In genomic region chr2:3512552-3513454, GRCm38 (mm10) we compare ENCODE assay signal across 8 mouse cellular contexts. TPM values are rescaled to one million over a fixed set of nuclear protein-coding genes. Genes with fewer than 3 reads are reported as not detected.
DNase-seq lines count a peak whose midpoint lies in the region; ATAC-seq and TF ChIP-seq lines count a peak whose summit lies in the region.

Gene Gm45902 (minus strand): TSS chr2:3512790.
Gene Hspa14 (minus strand): TSS chr2:3512814.
Gene Cdnf (plus strand): TSS chr2:3513030.

- peak; percentile 85; the same call in 1 of the 2 replicates for TF ChIP-seq POLR2A in lung, adult 2 months (IDR thresholded peaks at IDR 0.05; ENCODE audit: borderline replicate concordance, extremely low read depth, low read depth, low read length)

- H3K27ac ChIP-seq in ES-E14 (ENCODE audit: insufficient read depth, low read depth, low read length, poor library complexity, severe bottlenecking), result peak within 1 kb of the TSS; percentile 62
- peak within 1 kb of the TSS; percentile 83 for H3K27ac ChIP-seq in forebrain, embryonic 15.5 days (replicated peaks)

- H3K4me2 ChIP-seq in forebrain, embryonic 15.5 days (replicated peaks), result peak within 1 kb of the TSS; percentile 87

- peak; percentile 100 for ATAC-seq in forebrain, embryonic 15.5 days (replicated peaks)
- ATAC-seq in neutrophil, adult 5-6 weeks (ENCODE audit: extremely low read depth, insufficient number of reproducible peaks, low FRiP score, poor library complexity, severe bottlenecking), result peak; percentile 94

- intact Hi-C loops in heart, postnatal 25 days (cut with DNase I), result loop anchor here (10.0 kb wide), 1 partner anchor 178 kb away; the partner anchor contains the start of genes Acbd7 and Rpp38

- H3K36me3 ChIP-seq in ES-E14 (ENCODE audit: control insufficient read depth, insufficient read depth, low read length, poor library complexity, severe bottlenecking), result peaks cover 18% of the 10 kb centered on the region
- H3K36me3 ChIP-seq in forebrain, embryonic 15.5 days, result peaks cover 18% of the 10 kb centered on the region

- in situ Hi-C loops in ES-E14 (cut with MboI; ENCODE audit: low sequenced_read_pairs in 2 of 2, unreplicated experiment in 2 of 2), result no loop called here

- peaks cover 2 to 4% of the 10 kb centered on the region in 2 experiments; a peak in 1 of 4 replicates for H3K4me1 ChIP-seq in ES-E14 (ENCODE audit: control insufficient read depth in 2 of 2, insufficient read depth in 2 of 2, low read length in 2 of 2, poor library complexity in 1 of 2)
- H3K4me1 ChIP-seq in forebrain, embryonic 15.5 days, result peaks cover 20% of the 10 kb centered on the region
- H3K4me1 ChIP-seq in lung, adult 2 months (ENCODE audit: control insufficient read depth, insufficient read depth, low read length), result peaks cover 9% of the 10 kb centered on the region

- peak within 1 kb of the TSS; percentile 90 for H3K9ac ChIP-seq in ES-E14 (ENCODE audit: insufficient read depth, low read depth, low read length, poor library complexity, severe bottlenecking)
- peak within 1 kb of the TSS; percentile 90 for H3K9ac ChIP-seq in forebrain, embryonic 15.5 days (replicated peaks)

- H3K4me3 ChIP-seq in ES-E14 (ENCODE audit: insufficient read depth in 1 of 2, low read depth in 1 of 2, low read length in 2 of 2, poor library complexity in 1 of 2, severe bottlenecking in 1 of 2), result peak within 1 kb of the TSS; percentile 85 to 96
- peak within 1 kb of the TSS; percentile 68 for H3K4me3 ChIP-seq in forebrain, embryonic 15.5 days
- peak within 1 kb of the TSS; percentile 87 for H3K4me3 ChIP-seq in lung, adult 2 months (replicated peaks; ENCODE audit: extremely low read depth, low read depth, low read length)

- no peaks in the 10 kb centered on the region for H3K9me3 ChIP-seq in ES-E14 (ENCODE audit: control insufficient read depth, insufficient read depth, low read depth, low read length)
- no peaks in the 10 kb centered on the region for H3K9me3 ChIP-seq in forebrain, embryonic 15.5 days

- under 1% methylated on average over 60 of the region's 60 CpGs for WGBS in forebrain, embryonic 15.5 days
- WGBS in lung, adult 2 months, result 1% methylated on average over 60 of the region's 60 CpGs

- H3K27me3 ChIP-seq in forebrain, embryonic 15.5 days, result no peaks in the 10 kb centered on the region

- peak; percentile 97 for DNase-seq in ES-E14 (ENCODE audit: low read depth, low spot score)
- DNase-seq in cerebellum, adult 11-12 months, result peak; percentile 99
- DNase-seq in heart, postnatal 25 days (ENCODE audit: low spot score), result peak; percentile 97
- DNase-seq in layer of hippocampus, adult 18-20 months (ENCODE audit: low spot score in 2 of 2), result peak; percentile 98
- DNase-seq in lung, adult 2 months, result peak; percentile 95
- DNase-seq in thymus, adult 18-20 months, result peak; percentile 94 to 97

- TF ChIP-seq CTCF in lung, adult 2 months (IDR thresholded peaks at IDR 0.05; ENCODE audit: insufficient read depth, low read length), result no peak

TF ChIP-seq in ES-E14, 5 proteins besides CTCF, POLR2A, EP300 and RAD21:
- TF ChIP-seq CHD2 (IDR thresholded peaks at IDR 0.05; ENCODE audit: low read depth, low read length) (peak; percentile 75; the same call in 1 of the 2 replicates), ZC3H11A (IDR thresholded peaks at IDR 0.05; ENCODE audit: borderline replicate concordance, low read depth, low read length) (no peak), HCFC1 (IDR thresholded peaks at IDR 0.05; ENCODE audit: borderline replicate concordance, insufficient read depth, low read length) (0 out of 2 replicates have a peak, but pooled peaks have one; percentile 12)

RNA-seq across cellular contexts. Expression of gene Gm45902, which starts in this region (rescaled TPM):
- 8.2 and 10.2 TPM in 2 replicates for total RNA-seq in ES-E14 (2012; rRNA removed)
- polyA plus RNA-seq in forebrain, embryonic 15.5 days (2015; fragmentation: Nextera tagmentation; extraction: Ambion mirVana), result 7.9 and 8.1 TPM in 2 replicates
- 1 to 10 TPM in 1 of 2 experiments, under 1 TPM in 1; 0.73 to 1.2 TPM for total RNA-seq in heart, postnatal 25 days (2021)
- total RNA-seq in layer of hippocampus, adult 18-20 months (2021), result 1 to 10 TPM; 4.7 TPM
- 1.2 and 1.3 TPM in 2 replicates for polyA plus RNA-seq in lung, adult 2 months (2012; rRNA removed)
- total RNA-seq in neutrophil, adult 5-6 weeks (2017), result 11.3 and 16.1 TPM in 2 replicates

RNA-seq across cellular contexts. Expression of gene Hspa14, which starts in this region (rescaled TPM):
- 114 and 149 TPM in 2 replicates for total RNA-seq in ES-E14 (2012; rRNA removed)
- 79.6 and 83.9 TPM in 2 replicates for polyA plus RNA-seq in forebrain, embryonic 15.5 days (2015; fragmentation: Nextera tagmentation; extraction: Ambion mirVana)
- 10 to 100 TPM; 21.3 to 26.5 TPM for total RNA-seq in heart, postnatal 25 days (2021)
- 10 to 100 TPM; 43.1 to 44.3 TPM for total RNA-seq in layer of hippocampus, adult 18-20 months (2021)
- polyA plus RNA-seq in lung, adult 2 months (2012; rRNA removed), result 19.1 and 25.5 TPM in 2 replicates
- total RNA-seq in neutrophil, adult 5-6 weeks (2017), result 100 and 108 TPM in 2 replicates

RNA-seq across cellular contexts. Expression of gene Cdnf, which starts in this region (rescaled TPM):
- total RNA-seq in ES-E14 (2012; rRNA removed), result 0.48 and 0.58 TPM in 2 replicates
- polyA plus RNA-seq in forebrain, embryonic 15.5 days (2015; fragmentation: Nextera tagmentation; extraction: Ambion mirVana), result 0.22 and 0.46 TPM in 2 replicates
- total RNA-seq in heart, postnatal 25 days (2021), result 10 to 100 TPM; 24.8 to 25.6 TPM
- under 1 TPM; 0.59 to 0.66 TPM for total RNA-seq in layer of hippocampus, adult 18-20 months (2021)
- 0.43 and 0.70 TPM in 2 replicates for polyA plus RNA-seq in lung, adult 2 months (2012; rRNA removed)
- 0.98 and 1.3 TPM in 2 replicates for total RNA-seq in neutrophil, adult 5-6 weeks (2017)

Comparison
In these comparisons a context has a peak if more than half of its experiments do, and no peak if none do; other contexts are left out.
1. Peak in every context shown above with its lines: DNase-seq, ATAC-seq, H3K4me3 ChIP-seq and H3K27ac ChIP-seq.
2. RNA of gene Cdnf (total RNA-seq): 24.8 to 25.6 TPM in heart, postnatal 25 days; 0.98 to 1.3 TPM in neutrophil, adult 5-6 weeks, 0.59 to 0.66 TPM in layer of hippocampus, adult 18-20 months and 0.48 to 0.58 TPM in ES-E14; every median in the first group is over 10 times any median in the second.